Mouse (Mus musculus) left cerebral cortex, adult 2 months (tissue): ENCODE results near the gene Pla2g3. TPM values are rescaled to one million over a fixed set of nuclear protein-coding genes. Genes with fewer than 3 reads are reported as not detected.

Source experiments
- DNase-seq, 2 experiments: peaks; one replicate each; pipeline ENCODE4 v3.0.0; 2021 to 2022; ENCODE audit warnings: low spot score in 2 of 2, mixed read lengths in 1 of 2; ENCODE audit errors: extremely low spot score in 1 of 2
- H3K27ac ChIP-seq: fragments of 200-600 bp; 2 replicates; pipeline ENCODE4 v1.8.1; 2022
- H3K4me3 ChIP-seq: fragments of 200-600 bp; 2 replicates; pipeline ENCODE4 v1.8.1; 2022
- CTCF ChIP-seq: fragments of 200-600 bp; IDR thresholded peaks from 2 replicates; pipeline ENCODE4 v1.8.1; 2022; ENCODE audit warnings: antibody characterized with exemption, mild to moderate bottlenecking, moderate library complexity
- intact Hi-C: fragments of 180-260 bp; cut with DNase I; formaldehyde crosslinking; loops from one replicate; pipeline ENCODE4 v1.15.1; 2025
- total RNA-seq, 2 experiments: library from RNA; stranded (reverse); gene quantifications; 2 replicates each; pipeline ENCODE4 v1.2.3; 2021

Pla2g3 gene
- total RNA-seq, 2 experiments from 2014 or later, result 3.8 to 4.1 TPM

GRCm38 (mm10) chr11:3543001-3543400 lies 54.9 kb downstream of the Pla2g3 start:
- DNase-seq, result peak in 1 of 2 experiments; percentile 32
- intact Hi-C loops, result no loop called here
- no peak for TF ChIP-seq CTCF
- H3K4me3 ChIP-seq, result no peak overlapping the region
- no peak overlapping the region for H3K27ac ChIP-seq

GRCm38 (mm10) chr11:3544409-3544808 lies 56.3 kb downstream of the Pla2g3 start:
- intact Hi-C loops, result no loop called here
- peak; percentile 10 for TF ChIP-seq CTCF
- no peak overlapping the region for H3K27ac ChIP-seq

GRCm38 (mm10) chr11:3545531-3546241 lies 57.6 kb downstream of the Pla2g3 start:
- no peak for DNase-seq
- no peak for TF ChIP-seq CTCF
- H3K27ac ChIP-seq, result no peak overlapping the region
- intact Hi-C loops, result no loop called here
- no peak overlapping the region for H3K4me3 ChIP-seq

More at GRCm38 (mm10) chr11:3544409-3544808, 56.3 kb downstream of the Pla2g3 start:
- H3K4me3 ChIP-seq, result no peak overlapping the region
- DNase-seq, result no peak

- no peak for DNase-seq
- TF ChIP-seq CTCF, result no peak
- H3K27ac ChIP-seq, result no peak overlapping the region
- H3K4me3 ChIP-seq, result no peak overlapping the region
- intact Hi-C loops, result no loop called here
Observed at GRCm38 (mm10) chr11:3546242-3546562, 58.1 kb downstream of the Pla2g3 start.

GRCm38 (mm10) chr11:3547047-3547446 lies 59.0 kb downstream of the Pla2g3 start:
- no peak for TF ChIP-seq CTCF
- Histone ChIP-seq H3K27ac (no peak overlapping the region), H3K4me3 (no peak overlapping the region)
- intact Hi-C loops, result no loop called here
- no peak for DNase-seq

GRCm38 (mm10) chr11:3547969-3548368 lies 59.9 kb downstream of the Pla2g3 start:
- TF ChIP-seq CTCF, result no peak
- intact Hi-C loops, result no loop called here
- no peak overlapping the region for H3K27ac ChIP-seq
- DNase-seq, result no peak
- no peak overlapping the region for H3K4me3 ChIP-seq

GRCm38 (mm10) chr11:3548564-3549295 lies 60.6 kb downstream of the Pla2g3 start:
- DNase-seq, result no peak
- no peak for TF ChIP-seq CTCF
- intact Hi-C loops, result no loop called here
- Histone ChIP-seq H3K4me3 (no peak overlapping the region), H3K27ac (no peak overlapping the region)

Other genes with a start within 250 kb of the Pla2g3 start
- 10 to 100 TPM; 79.5 to 92.1 TPM for gene Drg1, start 221.9 kb upstream of the Pla2g3 start, total RNA-seq
- gene Patz1, start 199.4 kb upstream of the Pla2g3 start, total RNA-seq, result 10 to 100 TPM; 41.5 to 46.9 TPM
- gene Pik3ip1, start 157.9 kb upstream of the Pla2g3 start, total RNA-seq, result 10 to 100 TPM; 28.1 to 31.5 TPM
- 100 to 1,000 TPM in 1 of 2 experiments, 10 to 100 TPM in 1; 97.5 to 109 TPM for gene Limk2, start 79.1 kb upstream of the Pla2g3 start, total RNA-seq
- gene Rnf185, start 35.9 kb upstream of the Pla2g3 start, total RNA-seq, result 10 to 100 TPM; 26.4 to 27.6 TPM
- gene Inpp5j, start 16.5 kb downstream of the Pla2g3 start, total RNA-seq, result 10 to 100 TPM; 54.0 to 57.8 TPM
- 100 to 1,000 TPM; 135 to 138 TPM for gene Selenom, start 26.4 kb downstream of the Pla2g3 start, total RNA-seq
- 10 to 100 TPM in 1 of 2 experiments, 1 to 10 TPM in 1; 9.6 to 12.2 TPM for gene Smtn, start 52.3 kb downstream of the Pla2g3 start, total RNA-seq
- 10 to 100 TPM; 39.0 to 49.6 TPM for gene Morc2a, start 160.9 kb downstream of the Pla2g3 start, total RNA-seq